Mouse (Mus musculus) G1E-ER4 (cell line): Measurements from ENCODE around the gene Dlg2. TPM values are rescaled to one million over a fixed set of nuclear protein-coding genes. Genes with fewer than 3 reads are reported as not detected.

ENCODE experiments used
- GATA1 ChIP-seq: IDR thresholded peaks from one replicate; pipeline ENCODE4 v1.8.0; 2012; ENCODE audit warnings: low read length, inconsistent platforms
- polyA plus RNA-seq: library from polyadenylated mRNA; stranded (reverse); fragments of >175 nt; gene quantifications from 2 replicates; pipeline ENCODE4 v1.2.3, GENCODE M21; 2012

Gene Dlg2
- polyA plus RNA-seq, 1 experiment, result not detected

- no peak for TF ChIP-seq GATA1
Measured at GRCm38 (mm10) chr7:91226442-91226841, 750.0 kb downstream of the Dlg2 start.

DNA sequence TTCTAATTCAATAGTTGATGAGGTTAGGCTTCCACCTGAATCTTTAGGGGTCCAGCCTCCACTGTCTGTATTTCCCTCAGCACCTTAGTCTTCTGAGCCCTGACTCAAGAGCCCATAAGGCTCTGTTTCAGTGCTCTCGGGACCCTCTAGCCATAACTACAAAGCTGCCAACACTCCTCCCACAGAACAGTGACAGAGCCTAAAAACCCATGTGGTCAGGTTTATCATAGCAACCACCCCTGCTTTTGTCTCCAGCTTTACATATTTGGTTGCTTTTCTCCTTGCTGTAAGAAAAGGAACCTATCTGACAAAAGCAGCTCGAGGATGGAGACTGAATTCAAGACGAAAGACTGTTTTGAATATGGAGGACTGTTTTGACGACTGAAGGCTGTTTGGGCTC is 765.2 kb downstream of the Dlg2 start:
- TF ChIP-seq GATA1, result no peak

DNA sequence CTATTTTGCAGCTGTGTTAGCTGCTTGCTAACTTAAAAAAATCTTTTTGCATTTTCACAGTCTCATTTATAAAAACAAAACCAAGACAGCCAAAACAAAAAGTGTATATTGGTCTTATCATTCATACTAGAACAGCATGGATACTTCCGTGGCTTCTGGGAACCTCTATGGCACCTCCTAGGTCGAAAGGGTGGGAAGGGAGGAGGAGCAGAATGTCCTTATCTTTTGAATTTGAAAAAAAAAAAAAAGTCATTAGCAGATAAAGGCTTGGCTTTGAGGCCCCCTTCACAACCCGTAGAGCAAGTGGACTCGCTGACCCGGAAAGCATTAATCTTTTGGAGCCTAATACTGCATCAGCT is 785.2 kb downstream of the Dlg2 start:
- no peak for TF ChIP-seq GATA1

- no peak for TF ChIP-seq GATA1
Measured at GRCm38 (mm10) chr7:91262031-91262951, 785.8 kb downstream of the Dlg2 start.

DNA sequence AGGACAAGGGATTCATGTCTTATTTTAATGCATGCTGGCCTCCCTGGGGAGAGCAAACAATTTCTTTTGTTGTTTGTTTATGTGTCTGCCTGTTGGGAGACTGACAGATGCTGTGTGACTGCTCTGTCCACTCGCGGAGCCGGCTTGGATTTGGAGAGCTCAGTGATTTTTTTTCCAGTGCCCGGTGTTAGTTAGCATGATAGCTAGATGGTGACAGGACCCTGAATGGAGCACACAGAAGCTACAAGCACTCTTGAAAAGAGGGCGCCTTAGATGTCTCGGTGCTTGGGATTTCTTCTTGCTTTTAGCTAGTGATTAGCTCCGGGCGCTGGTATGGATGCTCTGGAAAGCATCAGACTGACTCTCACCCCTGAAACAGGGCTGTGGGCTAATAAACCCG is 786.5 kb downstream of the Dlg2 start:
- TF ChIP-seq GATA1, result no peak

DNA sequence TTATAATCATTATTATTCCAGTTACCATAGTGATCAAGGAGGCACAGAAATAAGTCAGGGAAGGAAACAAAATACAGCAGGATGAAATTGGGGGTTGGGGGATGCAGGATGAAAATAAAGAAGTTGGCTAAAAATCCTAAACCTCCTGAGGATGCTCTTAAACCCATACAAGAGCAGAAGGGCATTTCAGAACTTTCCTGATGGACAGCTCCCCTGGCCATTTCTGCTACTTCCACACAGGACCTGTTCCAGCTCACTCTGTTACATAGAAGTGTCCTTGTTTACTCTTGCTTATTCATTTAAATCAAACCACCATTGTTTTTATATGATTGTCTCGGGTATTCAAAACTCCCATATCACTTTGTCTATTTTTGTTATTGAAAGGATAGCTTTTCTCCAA is 791.3 kb downstream of the Dlg2 start:
- no peak for TF ChIP-seq GATA1

DNA sequence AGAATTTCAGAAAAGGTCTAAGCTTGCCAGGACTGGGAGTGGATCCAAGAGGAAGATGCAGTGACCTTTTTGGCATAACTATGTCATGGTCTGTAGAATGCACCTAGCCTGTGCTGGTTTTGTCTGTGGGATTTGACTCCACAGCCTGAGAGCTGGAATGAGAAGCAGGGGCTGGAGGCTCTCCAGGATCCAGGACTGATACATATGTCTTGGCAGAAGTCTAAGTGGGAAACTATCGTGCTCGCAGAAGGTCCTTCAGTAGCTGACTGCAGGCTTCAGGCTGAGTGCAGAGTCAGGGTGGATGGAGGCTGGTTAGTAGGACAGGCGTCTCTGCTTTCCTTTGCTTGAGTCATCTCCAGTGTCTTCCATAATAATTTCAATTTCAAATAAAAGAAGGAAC is 807.7 kb downstream of the Dlg2 start:
- TF ChIP-seq GATA1, result no peak

DNA sequence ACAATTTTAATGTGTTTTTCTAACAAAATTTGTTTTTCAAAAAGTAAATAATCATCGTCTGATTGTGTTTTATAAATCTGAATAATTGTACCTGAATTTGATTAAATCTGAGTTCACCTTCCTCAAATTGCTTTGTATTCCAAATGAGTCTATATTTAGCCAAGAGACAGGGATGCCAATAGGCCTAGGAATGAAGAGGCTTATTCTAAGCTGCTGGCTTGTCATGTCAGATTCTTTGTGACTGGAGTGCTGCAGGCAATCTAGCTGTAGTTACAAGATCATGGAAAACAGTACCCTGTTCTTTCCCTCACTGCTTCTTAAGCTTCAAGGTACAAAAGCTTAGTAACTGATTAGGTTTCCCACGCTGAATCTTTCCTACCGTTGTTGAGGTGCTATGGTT is 811.9 kb downstream of the Dlg2 start:
- no peak for TF ChIP-seq GATA1

GRCm38 (mm10) chr7:91296127-91296526 is 819.7 kb downstream of the Dlg2 start:
- TF ChIP-seq GATA1, result no peak

GRCm38 (mm10) chr7:91311177-91311576 is 834.7 kb downstream of the Dlg2 start:
- TF ChIP-seq GATA1, result no peak

DNA sequence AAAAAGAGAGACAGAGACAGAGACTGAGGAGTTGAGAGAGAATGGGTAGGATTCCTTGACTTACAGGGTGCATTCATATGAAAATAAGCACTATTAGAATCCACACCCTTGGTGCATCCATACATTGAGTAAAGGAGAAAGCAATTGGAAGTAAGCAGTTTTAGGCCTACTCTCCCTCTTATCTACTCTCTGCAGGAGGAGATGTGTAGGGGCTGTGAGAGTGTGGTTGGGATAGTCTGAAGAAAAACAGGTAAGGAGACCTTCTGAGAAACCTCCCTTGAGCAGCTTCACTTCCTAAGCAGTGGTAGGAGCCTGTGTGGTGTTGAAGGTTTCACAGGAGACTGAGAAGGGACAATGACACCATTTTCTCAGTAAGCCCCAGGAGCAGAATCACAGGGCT is 868.6 kb downstream of the Dlg2 start:
- no peak for TF ChIP-seq GATA1

DNA sequence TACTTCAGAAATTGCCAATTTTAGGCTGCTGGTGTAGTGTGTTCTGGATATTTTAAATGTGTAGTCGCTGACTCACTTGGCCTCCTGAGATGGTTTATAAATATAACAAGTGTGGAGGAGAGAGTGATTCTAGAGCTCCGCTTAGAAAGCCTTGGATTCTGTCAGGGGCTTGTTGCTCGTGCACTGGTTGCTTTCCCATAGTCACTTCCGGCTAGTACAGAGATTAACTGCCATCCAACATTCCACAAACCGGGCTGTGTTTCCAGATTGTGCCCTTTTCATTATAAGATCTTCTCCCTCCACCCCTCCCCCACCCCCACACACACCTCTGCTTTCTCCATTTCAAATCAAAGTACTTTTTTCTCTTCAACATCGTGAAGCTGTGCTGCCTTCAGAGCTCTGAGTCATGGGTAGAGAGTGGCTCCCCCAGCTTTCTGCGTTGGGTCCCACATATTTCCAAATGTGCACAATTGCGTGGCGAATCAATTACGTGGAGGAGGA is 893.4 kb downstream of the Dlg2 start:
- no peak for TF ChIP-seq GATA1

- no peak for TF ChIP-seq GATA1
Measured at GRCm38 (mm10) chr7:91382281-91382680, 905.8 kb downstream of the Dlg2 start.

GRCm38 (mm10) chr7:91383873-91384272 is 907.4 kb downstream of the Dlg2 start:
- no peak for TF ChIP-seq GATA1

- TF ChIP-seq GATA1, result no peak
Measured at GRCm38 (mm10) chr7:91389272-91389671, 912.8 kb downstream of the Dlg2 start.

DNA sequence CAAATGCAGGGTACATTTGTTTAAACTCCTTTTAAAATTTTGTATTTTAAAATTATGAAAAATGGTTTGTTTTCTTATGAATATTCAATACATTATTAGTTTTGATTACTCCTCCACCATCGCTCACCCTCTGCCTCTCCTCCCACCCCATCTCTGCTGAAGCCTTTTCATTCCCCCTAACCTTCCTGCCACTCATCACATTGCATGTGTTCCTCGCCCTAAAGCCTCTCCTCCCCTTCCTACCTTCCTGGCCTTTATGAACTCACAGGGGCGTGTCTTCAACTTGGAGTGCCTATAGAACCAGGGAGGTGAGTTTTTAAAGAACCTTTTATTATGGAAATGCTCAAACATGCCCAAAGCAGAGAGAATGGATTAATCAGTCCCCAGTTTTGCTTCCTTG is 921.4 kb downstream of the Dlg2 start:
- no peak for TF ChIP-seq GATA1

DNA sequence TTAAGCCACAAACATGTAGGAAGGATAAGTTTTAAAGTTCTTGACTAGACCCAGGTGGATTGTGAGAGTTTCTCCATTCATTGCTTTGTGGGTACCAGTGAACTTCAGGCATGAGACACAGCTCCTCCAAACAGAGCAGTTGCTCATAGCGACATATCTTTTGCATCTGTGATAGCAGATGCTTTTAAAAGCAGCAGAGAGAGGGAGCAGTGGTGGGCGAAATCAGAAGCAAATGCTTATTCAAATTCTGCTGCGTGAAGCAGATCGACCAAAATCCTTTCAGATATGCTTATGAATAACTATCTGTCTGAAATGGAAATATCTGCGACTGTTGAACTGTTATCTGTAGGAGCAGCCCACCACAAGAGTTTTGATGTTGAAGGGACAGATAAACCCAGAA is 935.6 kb downstream of the Dlg2 start:
- TF ChIP-seq GATA1, result no peak
